Mouse (Mus musculus) cortical plate, adult 2 months (tissue): ENCODE data around the gene Dnajc6. TPM values are rescaled to one million over a fixed set of nuclear protein-coding genes. Genes with fewer than 3 reads are reported as not detected.

Experiments used
- H3K27ac ChIP-seq: fragments of 200-500 bp; 2 replicates; pipeline ENCODE4 v1.5.1; 2012; ENCODE audit warnings: low read length, control low read depth, inconsistent platforms; ENCODE audit not compliant: insufficient read depth
- H3K4me1 ChIP-seq: fragments of 200-500 bp; 2 replicates; pipeline ENCODE4 v1.6.1; 2011; ENCODE audit warnings: low read length; ENCODE audit not compliant: control insufficient read depth, insufficient read depth
- H3K4me3 ChIP-seq: fragments of 200-500 bp; 2 replicates; pipeline ENCODE4 v1.5.1; 2011; ENCODE audit warnings: mild to moderate bottlenecking, low read length, control low read depth; ENCODE audit not compliant: insufficient read depth
- CTCF ChIP-seq: fragments of 200-500 bp; IDR thresholded peaks from 2 replicates; pipeline ENCODE4 v1.5.1; 2011; ENCODE audit warnings: mild to moderate bottlenecking, control low read depth, low read length; ENCODE audit not compliant: insufficient read depth; ENCODE audit errors: extremely low read depth
- POLR2A ChIP-seq: fragments of 200-500 bp; IDR thresholded peaks from 2 replicates; pipeline ENCODE4 v1.6.1; 2011; ENCODE audit warnings: mild to moderate bottlenecking, low read length, control low read depth; ENCODE audit not compliant: insufficient read depth; ENCODE audit errors: extremely low read depth
- polyA plus RNA-seq: library from polyadenylated mRNA; depleted of rRNA; stranded (reverse); fragments of >200 nt; gene quantifications from 2 replicates; pipeline ENCODE4 v1.2.3, GENCODE M21; 2012

Dnajc6 gene
- polyA plus RNA-seq, 1 experiment, result 144 TPM

DNA sequence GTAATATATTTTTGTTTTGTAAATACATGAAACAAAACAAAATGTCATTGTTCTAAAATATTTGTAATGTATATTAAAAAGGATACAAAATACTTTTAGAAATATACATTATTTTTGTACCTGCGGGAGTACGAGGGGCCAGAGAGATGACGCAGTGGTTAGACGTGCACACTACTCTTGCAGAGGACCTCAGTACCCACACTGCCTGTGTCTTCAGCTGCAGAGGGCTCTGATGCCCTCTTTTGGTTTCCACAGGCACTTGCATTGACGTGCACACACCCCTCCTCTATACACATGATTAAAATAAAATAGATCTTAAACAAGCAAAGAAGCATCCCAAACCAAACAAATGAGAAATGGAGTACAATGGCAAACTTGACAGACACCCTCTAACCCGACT lies 146.3 kb downstream of the Dnajc6 start:
- no peak overlapping the region for H3K4me3 ChIP-seq
- no peak for TF ChIP-seq POLR2A
- TF ChIP-seq CTCF, result peak; percentile 24; the same call in 1 of the 2 replicates
- H3K4me1 ChIP-seq, result peaks cover 1% of the 10 kb centered on the region; the same call in 1 of the 2 replicates
- H3K27ac ChIP-seq, result no peak overlapping the region

DNA sequence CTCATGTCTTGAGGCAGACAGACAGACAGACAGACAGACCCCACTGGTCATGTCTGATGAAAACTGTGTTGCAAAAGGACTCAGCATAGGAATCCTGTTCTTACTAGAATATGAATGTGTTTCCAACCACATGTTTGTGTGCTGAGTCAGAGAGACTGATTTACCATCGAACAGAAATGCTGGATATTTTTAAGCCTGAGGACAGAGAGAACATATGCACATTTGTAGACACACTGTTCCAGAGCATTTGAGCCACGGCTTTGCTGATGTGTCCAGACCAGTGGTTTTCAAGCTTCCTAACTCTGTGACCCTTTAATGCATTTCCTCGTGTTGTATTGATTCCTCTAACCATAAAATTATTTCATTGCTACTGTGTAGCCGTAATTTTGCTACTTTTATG lies 146.8 kb downstream of the Dnajc6 start:
- Histone ChIP-seq H3K4me3 (no peak overlapping the region), H3K27ac (no peak overlapping the region), H3K4me1 (peaks cover 1% of the 10 kb centered on the region; the same call in 1 of the 2 replicates)
- TF ChIP-seq POLR2A, result no peak
- TF ChIP-seq CTCF, result no peak

DNA sequence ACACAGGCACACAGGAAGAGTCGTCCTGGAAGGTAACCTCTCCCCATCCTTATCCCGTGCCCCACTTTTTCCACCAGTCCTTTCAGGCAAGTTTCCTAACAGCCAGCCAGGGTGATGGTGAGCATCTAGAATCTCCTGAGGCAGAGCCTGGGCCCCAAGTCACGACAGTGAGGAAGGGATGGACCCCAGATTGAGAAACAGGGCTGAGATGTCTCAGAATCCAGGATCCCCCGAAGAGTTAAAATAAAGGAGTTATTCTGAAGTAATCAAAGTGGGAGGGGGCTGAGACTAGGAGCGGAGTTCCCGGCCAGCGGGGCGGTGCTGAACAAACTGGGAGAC lies 150.4 kb downstream of the Dnajc6 start:
- Histone ChIP-seq H3K27ac (peak overlapping the region; percentile 58), H3K4me3 (peak overlapping the region; percentile 84), H3K4me1 (no peaks in the 10 kb centered on the region; the same call in 1 of the 2 replicates)
- no peak for TF ChIP-seq POLR2A
- TF ChIP-seq CTCF, result no peak

DNA sequence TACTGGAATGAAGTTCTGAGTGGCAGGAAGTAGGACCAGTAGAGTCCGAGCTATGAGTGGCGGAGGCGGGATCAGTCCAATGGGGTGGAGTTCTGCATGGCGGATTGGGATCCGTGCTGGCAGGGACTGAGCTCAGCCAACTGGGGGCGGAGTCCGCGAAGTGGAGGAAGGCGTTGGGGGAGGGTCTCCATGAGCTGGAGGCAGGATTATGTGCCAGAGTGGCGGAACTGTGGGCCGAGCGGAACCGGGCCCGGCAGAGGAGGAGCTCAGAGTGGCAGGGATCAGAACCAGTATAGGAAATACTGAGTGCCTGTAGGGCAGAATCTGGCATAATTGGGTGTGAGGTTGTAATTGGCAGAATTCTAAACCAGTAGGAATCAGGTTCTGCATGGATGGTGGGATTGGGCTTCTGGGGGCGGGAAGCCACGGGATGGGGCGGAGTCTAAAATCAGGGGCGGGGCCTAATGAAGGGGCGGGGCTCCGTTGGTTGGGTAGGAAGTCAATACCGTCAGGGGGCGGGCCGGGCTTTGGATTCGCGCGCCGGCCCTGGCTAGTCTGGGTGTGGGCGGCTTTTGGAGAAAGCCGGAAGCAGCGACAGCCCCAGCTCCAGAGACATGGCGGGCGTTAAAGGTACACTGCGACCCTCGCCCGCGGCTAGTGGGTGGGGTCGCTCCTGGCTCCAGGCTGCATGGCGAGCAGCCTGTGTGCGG lies 150.9 kb downstream of the Dnajc6 start, which contains the start of gene Leprot:
Gene Leprot (plus strand): TSS at position 523 of the 710 bp plus-strand sequence.
- peak within 1 kb of the TSS; percentile 84 for H3K4me3 ChIP-seq
- H3K27ac ChIP-seq, result peak within 1 kb of the TSS; percentile 90
- TF ChIP-seq CTCF, result no peak
- peak; percentile 73; the same call in 1 of the 2 replicates for TF ChIP-seq POLR2A
- no peaks in the 10 kb centered on the region; the same call in 1 of the 2 replicates for H3K4me1 ChIP-seq

DNA sequence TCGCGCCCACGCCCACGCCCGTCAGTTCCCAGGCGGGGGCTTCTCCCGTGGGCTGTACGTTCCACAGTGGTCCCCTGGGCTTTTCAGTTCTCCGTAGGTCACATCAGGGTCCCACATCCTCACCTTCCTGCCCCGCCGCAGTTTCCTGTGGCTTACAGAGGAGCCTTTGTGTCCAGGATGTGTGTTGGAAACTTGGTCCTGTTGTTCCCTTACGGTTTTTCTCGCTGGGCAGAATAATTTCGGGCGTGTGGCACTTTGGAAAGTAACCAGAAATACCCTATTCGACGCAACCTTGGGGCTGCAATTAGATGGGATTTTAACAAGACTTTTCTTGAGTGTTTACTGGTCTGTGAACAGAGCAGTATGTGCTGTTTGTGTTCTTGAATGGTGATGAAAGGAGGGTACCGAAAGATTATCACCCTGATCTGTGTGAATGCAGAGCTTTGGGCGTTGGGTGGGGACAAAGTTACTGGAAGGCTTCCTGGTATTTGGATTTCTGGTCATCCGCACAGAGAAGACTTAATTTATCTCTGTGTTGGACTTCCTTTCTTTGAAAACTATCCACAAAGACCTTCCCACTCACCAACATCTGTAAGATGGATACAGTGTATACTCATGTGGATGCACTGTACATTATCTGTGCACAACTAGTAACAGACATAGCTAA lies 151.7 kb downstream of the Dnajc6 start:
- peak overlapping the region; percentile 84 for H3K4me3 ChIP-seq
- H3K27ac ChIP-seq, result peak overlapping the region; percentile 90
- no peak for TF ChIP-seq CTCF
- no peak for TF ChIP-seq POLR2A
- H3K4me1 ChIP-seq, result no peaks in the 10 kb centered on the region

DNA sequence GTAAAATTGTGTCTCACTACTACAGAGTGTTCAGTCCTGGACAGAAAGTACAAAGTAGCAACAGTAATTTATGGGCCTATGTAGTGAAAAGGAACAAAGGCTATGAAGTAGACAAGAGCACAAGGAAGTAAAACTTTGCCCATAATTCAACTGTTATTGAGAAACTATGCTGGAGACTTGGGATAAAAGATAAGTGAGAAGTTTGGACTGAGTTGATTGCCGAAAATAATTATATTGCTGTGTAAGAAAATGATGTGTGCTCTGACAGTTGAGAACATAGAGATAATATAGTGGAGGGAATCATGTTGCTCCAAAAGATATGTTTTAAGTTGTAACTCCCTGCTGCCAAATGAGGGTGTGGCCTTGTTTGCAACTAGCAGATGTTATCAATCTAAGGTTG lies 152.3 kb downstream of the Dnajc6 start:
- H3K4me1 ChIP-seq, result no peaks in the 10 kb centered on the region
- TF ChIP-seq CTCF (no peak), POLR2A (no peak)
- H3K4me3 ChIP-seq, result no peak overlapping the region; the same call in 1 of the 2 replicates
- no peak overlapping the region for H3K27ac ChIP-seq

DNA sequence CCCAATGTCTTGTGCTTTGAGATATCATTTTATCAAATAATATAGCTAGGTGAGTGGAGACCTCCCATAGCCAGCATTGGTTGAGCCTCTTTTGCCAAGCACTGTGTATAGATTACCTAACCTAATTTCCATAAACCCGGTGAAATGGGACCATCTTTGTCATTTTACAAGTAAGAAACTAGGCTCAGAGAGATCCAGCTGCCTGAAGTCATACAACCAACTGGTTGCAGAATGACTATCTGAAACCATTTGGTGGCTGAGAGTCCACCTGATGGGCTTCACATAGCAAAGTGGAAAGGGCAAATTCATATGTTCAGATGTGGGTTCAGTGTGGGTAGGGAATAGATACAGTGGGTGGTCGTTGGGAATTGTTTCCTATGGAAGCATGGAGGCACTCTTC lies 154.5 kb downstream of the Dnajc6 start:
- TF ChIP-seq CTCF, result no peak
- no peak for TF ChIP-seq POLR2A
- no peak overlapping the region for H3K27ac ChIP-seq
- no peak overlapping the region for H3K4me3 ChIP-seq
- H3K4me1 ChIP-seq, result peaks cover 3% of the 10 kb centered on the region

DNA sequence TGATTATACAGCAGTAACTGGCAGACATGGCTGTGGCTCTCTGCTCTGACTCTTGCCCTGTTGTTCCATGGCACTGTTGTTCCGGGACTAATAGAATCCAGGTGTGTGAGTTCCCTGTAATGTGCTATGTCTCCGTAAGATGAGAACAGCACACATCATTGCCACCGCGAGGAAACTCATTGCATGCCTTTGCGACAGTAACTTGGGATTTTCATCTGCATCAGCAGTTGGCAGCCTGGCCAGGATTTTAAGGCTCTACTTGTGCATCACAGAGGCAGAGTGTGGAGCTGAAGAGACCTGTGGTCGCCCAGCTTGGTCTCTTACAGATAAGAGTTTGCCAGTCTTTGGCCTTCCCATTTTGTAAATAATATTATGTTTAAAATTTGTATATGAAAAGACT lies 157.8 kb downstream of the Dnajc6 start:
- TF ChIP-seq CTCF (no peak), POLR2A (no peak)
- H3K4me1 ChIP-seq, result peaks cover 3% of the 10 kb centered on the region
- no peak overlapping the region for H3K27ac ChIP-seq
- H3K4me3 ChIP-seq, result no peak overlapping the region

DNA sequence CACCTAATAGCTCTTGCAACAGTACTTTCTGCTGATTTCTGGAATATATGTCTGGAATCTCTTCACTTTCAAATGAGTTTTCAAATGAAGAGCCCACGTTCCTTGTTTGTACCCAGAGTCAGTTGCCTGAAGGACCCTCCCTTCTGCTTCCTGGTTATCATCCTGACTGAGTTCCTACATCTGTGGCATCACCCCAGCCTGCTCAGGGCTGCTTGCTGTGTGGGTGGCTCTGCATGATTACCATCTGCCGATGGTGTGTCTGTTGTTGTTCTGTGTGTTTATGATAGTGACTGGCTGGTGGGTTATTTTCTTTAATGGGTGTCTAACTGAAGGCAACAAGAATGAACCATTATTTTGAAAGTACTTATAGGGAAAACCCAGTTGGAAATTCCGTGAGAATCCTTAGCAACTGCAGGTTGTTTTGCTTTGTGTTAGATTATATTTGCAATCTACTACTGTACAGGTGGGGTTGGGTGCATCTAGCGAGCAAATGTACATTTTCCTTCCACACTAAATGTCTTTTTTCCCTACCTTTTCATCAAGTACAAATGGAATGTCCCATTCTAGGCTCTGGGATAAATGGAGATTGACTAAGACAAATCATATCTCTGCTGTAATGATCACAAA lies 158.5 kb downstream of the Dnajc6 start:
- no peak for TF ChIP-seq POLR2A
- TF ChIP-seq CTCF, result no peak
- Histone ChIP-seq H3K4me1 (peaks cover 3% of the 10 kb centered on the region), H3K27ac (no peak overlapping the region), H3K4me3 (no peak overlapping the region)
